Mouse (Mus musculus) kidney, postnatal 10 days (tissue): ENCODE data around the gene Tbck.

Experiments
- DNase-seq: peaks from one replicate; pipeline ENCODE4 v3.0.0; 2021; ENCODE audit warnings: mixed read lengths

Gene Tbck

DNA sequence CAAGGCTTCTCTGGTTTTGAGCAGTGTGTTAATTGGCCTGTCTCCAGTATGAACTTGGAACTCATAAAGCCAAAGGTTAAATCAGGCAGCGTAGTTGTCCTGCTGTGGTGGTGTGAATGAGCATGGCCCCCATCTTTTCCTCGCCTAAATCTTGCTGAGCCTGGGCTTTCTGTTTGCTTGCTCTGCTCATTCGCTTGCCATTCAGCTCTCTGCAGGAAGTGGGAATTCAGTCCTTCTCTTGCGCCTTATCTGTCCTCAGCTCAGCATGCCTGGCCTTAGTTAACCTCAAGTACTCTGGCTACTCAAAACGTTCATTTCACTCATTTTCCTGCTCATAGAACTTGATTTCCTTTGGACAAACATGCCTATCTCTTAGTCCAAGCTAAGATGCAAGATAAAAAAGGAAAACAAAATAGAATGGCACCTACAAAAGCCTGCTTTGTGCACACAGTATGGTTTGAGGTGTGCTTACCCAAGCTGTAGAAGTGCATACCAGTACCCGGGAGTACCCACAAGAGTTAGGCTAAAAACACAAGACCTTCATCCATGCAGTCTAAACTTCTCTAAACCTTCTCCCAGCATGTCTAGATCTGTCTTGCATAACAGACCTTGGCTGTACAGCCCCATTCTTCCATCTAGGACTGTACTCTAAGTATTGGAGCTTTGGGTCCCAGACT is 151.3 kb downstream of the Tbck start:
- no peak for DNase-seq

DNA sequence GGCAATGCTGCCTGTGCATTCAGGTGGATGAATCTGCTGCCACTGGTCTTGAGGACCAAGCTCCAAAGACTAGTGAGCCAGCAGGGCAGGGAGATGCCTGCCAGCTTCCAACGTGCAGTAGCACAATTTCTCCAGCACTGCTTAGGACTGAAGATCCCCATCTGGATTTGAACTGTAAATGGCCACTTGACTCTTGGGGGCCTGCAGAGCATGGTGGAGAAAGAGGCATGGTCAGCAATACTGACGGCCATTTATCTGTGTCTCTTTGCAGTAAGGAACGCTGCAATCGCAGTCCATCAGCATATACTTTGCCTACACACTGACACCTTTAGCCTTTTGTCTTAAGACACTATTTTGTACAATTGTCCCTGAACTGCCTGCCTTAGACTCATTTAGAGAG is 153.2 kb downstream of the Tbck start:
- DNase-seq = no peak

DNA sequence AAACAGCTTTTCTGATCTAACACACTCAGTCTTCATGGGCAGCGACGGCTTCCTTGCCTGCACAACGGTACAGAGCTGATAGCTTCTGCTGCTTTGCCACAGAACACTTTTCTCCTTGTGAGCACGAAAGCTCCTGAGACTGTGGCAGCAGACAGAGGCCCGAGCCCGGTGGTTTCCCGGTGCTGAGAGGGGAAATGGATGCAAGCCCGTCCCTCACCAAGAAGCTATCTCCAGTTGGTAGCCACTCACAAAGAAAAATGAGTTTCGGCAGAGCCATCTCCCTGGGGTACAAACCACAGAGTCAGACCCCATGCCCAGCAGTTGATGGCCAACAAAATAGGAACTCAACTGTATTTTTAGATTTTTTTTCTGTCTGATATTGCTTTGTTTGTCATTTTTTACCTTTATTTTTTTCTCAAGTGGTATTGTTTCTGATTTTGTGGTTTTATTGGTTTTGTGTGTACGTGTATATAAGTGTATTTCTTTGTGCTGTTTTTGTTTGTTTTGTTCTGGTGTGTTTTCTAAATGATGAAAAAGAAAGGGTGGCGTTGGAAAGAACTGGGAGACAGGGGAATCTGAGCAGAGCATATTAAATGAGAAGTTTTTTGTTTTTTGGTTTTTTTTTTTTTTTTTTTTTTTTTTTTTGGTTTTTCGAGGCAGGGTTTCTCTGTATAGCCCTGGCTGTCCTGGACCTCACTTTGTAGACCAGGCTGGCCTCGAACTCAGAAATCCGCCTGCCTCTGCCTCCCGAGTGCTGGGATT is 154.9 kb downstream of the Tbck start:
- DNase-seq = no peak

GRCm38 (mm10) chr3:132839516-132839915 is 155.6 kb downstream of the Tbck start:
- peak; percentile 67 for DNase-seq

DNA sequence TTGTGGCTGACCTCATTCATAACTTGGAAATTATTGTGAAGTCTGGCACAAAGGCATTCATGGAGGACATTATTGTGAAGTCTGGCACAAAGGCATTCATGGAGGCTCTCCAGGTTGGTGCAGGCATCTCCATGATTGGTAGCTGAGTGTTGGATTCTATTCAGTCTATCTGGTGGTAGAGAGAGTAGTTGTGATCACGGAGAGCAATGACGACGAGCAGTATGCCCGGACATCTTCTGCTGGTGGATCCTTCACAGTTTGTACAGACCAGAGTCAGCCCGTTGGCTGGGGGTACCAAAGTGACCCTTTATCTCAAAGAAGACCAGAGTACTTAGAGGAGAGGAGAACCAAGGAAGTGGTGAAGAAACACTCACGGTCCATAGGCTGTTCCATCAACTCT is 158.7 kb downstream of the Tbck start:
- DNase-seq = no peak

- DNase-seq = no peak
These were observed 165.7 kb downstream of the Tbck start for GRCm38 (mm10) chr3:132849669-132850068.

DNA sequence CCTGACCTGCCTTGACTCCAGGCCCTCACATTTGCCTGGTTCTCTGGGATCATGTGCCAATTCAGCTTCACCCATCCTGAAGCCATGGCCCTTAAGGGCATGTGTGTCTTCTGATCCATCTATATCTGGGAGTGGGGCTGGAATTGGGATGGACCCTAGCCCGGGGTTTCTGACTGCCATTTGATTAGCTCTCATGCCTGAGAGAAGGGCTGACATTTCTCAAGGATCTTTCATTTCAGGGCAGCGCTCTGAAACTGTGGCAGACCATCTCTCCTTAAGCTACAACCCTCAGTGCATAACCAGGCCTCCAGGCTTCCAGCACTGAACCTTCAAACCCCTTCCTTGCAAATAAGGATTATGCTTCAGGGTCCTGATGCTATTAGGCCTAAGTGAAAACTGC is 166.5 kb downstream of the Tbck start:
- DNase-seq = no peak

GRCm38 (mm10) chr3:132851417-132851816 is 167.5 kb downstream of the Tbck start:
- DNase-seq = no peak

- no peak for DNase-seq
These were observed 168.1 kb downstream of the Tbck start for GRCm38 (mm10) chr3:132851841-132852728.

GRCm38 (mm10) chr3:132854271-132854670 is 170.3 kb downstream of the Tbck start:
- no peak for DNase-seq

DNA sequence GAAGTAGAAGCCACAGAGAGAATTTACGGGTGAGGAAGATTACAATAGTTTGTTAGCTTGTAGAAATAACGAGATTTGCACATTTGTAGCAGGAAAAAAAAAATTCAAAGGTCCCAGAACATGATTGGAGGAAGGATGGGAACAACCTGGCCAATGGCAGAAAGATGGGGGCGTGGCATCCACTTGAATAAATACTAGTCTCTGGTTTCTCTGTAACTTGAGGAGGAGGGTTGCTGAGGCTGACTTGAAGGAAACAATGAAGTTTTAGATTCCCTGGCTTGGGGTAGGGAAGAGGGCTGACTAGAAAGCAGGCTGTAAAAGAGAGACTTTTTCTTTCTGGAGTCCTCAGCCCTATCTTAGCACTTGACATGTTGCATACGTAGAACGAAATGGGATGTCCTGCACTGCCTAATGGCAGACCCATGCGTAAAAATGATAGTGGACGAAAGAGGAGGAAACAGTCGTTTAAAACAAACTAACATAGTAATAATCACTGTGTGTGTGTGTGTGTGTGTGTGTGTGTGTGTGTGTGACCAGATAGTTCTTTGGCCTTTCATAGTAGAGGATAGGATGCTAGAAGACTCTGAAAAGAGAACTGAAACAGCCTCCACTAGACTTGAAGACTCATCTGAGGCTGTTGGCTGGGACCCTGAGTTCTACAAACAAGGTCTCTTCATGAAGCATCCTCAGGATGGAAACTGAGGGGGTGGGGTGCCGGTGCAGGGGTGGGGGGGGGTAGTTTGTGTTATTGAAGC is 171.7 kb downstream of the Tbck start:
- DNase-seq = peak; percentile 54

DNA sequence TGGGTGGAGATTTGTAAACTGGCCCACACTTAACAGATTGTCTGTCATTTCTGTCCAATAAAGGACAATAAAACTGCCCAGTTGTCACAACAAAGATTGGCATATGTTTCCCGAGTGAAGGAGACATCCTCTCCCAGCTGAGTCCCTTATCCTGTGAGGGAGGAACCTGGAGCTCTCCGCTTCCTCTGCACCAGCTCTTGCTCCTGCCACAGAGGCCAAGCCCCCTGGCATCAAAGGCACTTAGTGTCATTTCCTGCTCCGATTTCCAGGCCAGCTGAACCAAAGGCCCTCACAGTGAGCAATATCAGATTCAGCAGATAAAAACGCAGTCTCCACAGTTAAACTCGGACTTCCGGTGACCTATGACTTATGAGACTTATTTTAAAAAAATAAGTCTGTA is 172.7 kb downstream of the Tbck start:
- no peak for DNase-seq

- no peak for DNase-seq
These were observed 174.9 kb downstream of the Tbck start for GRCm38 (mm10) chr3:132858849-132859248.

GRCm38 (mm10) chr3:132859573-132859972 is 175.6 kb downstream of the Tbck start:
- DNase-seq = no peak

- peak; percentile 41 for DNase-seq
These were observed 176.9 kb downstream of the Tbck start for GRCm38 (mm10) chr3:132860796-132861195.

DNA sequence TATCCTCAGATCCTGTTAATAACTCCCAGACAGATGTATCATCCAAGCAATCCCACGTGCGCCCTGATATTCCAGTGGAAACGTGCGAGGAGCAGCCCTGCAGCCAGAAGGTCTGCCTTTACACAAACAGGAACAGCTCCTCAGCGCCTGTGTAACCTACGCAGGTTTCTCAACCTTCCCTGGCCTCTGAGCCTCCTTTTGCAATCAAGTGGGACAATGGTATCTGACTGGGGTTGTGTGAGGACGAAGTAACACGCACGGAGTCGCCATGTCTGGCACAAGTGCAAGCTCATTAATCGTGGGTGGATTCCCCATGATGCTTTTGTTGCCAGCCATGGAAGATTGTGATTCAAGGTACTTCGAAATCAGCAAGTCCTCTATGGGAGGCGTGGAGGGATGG is 179.9 kb downstream of the Tbck start:
- DNase-seq = no peak

DNA sequence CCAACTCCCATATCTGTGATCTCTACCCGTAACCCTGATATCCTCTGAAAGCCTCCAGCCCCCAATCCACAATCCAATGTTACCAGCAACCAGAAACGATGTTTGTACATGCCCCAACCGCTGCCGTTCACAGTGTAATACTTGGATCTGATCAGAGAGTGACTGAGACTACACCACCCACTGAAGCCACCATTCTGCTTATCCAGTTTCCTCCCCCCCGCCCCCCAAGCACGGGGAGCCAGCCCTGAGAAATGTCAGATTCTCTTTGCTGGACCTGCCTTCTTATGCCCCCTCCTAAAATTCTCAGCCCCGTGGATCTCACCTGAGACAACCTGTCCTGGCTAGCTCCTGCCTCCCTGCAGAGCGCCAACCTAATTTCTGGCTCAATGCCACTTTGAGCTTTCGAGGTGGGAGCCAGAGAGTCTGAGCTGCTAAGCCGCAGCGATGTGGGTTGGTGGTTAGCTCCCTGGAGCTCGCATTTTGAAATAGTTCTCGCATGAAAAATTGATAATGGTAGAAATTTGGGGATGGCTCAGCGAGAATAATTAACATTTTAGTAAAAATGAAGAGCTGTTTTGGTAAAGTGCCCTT is 180.5 kb downstream of the Tbck start:
- peak; percentile 62 for DNase-seq

DNA sequence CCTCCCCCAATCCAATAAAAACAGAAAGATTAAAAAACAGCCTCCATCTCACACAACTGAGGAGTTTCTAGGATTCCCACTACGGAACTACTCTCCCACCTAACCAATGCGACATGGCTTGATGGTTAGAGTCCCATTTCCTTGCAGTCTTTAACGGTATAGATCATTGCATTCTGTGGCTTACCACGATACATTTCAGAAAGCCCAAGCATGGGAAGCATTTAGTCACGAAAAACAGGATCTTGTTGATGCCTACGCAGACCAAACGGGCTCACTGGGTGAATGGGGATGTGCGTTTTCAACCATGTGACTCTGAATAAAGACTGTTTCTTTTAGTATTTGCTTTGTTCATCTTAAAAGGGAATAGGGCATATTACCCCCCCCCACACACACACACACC is 181.0 kb downstream of the Tbck start:
- DNase-seq = no peak

GRCm38 (mm10) chr3:132865596-132865995 is 181.7 kb downstream of the Tbck start:
- peak; percentile 52 for DNase-seq

DNA sequence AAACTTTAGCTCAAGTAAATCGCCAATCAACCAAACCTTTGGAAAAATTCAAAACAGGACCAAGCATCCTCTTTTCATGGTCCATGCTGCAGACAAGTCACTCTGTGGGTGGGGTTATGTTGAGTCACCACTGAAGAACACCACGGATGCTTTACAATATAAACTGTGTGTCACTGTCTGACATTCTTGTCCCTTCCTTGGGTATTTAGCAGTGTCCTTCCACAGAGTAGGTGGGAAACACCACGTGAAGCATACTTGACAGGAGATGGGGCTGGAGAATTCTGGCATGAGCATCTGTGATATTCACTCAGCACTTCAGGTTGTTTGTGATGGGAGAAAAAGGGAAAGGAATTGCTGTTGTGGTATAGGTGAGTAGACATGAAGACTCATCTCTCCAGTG is 183.0 kb downstream of the Tbck start:
- DNase-seq = no peak

DNA sequence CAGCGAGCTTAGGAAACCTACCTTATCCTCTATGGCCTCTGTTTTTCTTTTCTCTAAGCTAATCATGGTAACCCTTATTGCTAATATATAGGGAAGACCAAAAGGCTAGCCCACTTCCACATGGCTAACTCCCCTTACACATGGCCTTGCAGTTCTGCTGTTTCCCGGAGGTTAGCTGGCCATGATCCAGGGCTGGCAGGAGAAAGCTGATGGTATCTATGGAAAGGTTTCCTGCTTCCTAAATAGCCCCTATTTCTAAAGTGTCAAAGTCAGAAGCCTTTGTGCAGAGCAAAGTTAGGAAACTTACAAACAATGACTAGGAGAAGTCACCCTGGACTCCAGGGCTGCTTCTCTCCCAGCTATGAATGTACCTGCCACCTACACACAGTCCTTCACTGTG is 184.9 kb downstream of the Tbck start:
- DNase-seq = peak; percentile 81

- DNase-seq = no peak
These were observed 186.1 kb downstream of the Tbck start for GRCm38 (mm10) chr3:132870079-132870478.
